Mouse (Mus musculus) frontal cortex, postnatal 36 days (tissue): ENCODE results near the gene Smim24.

Source experiments
- DNase-seq, 2 experiments: peaks; one replicate each; pipeline ENCODE4 v3.0.0; 2022; ENCODE audit warnings: low spot score in 2 of 2

The Smim24 gene

DNA sequence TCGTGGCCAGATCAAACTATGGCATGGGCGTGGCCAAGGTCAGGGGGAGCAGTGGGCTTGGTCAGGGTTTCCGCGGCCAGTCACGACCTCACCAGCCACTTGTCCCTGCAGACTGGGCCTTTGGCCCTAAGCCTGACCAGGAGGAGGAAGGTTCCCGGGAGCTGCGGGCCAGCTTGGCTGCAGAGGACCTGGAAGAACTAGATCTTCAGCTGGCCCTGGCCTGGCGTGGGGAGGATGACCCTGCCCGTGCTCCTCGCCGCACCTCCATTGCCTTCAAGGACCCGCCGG, 2.2 kb upstream of the Smim24 start:
- DNase-seq, result no peak

DNA sequence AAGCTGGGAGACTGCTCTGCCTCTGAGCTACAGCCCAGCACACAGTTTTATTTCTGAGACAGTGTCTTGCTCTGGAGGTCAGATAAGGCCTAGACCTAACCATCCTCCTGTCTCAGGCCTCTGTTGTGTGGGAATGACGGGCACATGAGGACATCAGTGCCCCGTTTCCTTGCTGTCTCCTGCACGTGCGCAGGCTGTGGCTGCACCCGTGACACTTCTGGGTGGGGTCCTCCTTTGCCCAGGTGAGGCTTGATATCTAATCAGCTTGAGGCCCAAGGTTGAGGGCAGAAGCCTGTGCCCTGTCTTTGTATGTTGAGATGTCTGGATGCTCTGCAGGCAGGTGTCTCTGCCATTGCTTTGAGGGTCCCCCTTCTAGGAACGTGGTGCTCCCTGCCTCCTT, 581 bp upstream of the Smim24 start:
- DNase-seq, result no peak

DNA sequence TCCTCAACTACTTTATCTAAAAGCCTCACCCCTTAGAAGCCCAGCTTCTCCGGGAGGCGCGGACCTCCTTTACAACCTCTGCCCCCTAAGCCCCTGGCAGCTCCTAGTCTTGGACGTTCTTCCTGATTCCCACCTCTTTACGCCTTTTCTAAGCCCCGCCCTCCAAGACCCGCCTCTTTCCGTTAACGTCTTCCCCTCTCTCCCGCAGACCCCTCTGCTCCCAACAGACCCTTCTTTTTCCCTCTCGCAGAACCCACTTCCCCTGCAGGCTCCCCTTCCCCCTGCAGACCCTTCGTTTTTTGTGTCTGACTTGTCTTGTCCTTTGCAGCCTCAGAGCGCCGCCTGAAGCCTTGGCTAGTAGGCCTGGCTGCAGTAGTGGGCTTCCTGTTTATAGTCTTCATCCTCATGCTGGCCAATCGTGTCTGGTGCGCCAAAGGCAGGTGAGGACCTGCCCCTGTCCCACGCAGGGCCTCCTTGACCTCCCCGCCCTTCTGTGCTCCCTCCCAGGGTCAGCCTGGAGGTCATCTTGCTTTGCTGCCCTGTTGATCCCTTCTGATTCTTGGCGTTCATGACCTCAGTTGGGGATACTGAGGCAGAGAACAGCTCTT, 709 bp downstream of the Smim24 start:
- DNase-seq, result no peak

DNA sequence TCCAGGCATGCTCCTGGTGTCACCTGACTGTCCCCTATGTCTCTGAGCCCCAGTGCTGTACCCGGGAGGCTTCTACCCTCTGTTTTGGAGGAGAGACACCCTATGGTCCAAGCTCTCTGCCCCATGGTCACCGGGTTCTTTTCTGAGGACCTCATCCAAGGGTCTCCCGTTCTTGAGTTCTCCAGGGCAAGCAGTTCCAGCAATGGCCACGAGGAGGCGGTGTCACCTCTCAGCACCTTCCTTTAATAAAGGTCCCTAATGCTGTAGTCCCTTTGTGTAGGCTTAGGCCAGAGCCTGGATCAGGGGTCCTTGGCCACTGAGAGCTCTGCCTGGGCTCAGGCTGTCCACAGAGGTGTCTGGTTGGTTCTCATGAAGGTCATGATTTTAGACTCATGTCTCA, 2.3 kb downstream of the Smim24 start:
- no peak for DNase-seq

DNA sequence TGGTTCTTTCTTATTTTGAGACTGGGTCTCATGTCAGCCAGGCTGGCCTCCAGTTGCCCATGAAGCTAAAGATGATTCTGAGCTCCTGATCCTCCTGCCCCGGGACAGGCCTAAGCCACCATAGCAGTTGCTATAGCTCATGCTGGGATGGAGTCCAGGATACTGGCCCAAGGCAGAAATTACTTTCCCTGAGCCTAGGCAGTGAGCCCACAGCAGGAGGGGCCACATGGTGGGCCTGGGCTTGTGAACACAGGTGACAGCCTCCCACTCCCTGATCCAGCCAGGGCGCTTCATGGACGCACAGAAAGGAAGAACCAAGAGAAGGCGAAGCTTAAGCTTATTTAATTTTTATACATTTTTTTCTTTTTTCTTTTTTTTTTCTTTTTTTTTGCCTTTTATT, 3.0 kb downstream of the Smim24 start:
- DNase-seq, result no peak

DNA sequence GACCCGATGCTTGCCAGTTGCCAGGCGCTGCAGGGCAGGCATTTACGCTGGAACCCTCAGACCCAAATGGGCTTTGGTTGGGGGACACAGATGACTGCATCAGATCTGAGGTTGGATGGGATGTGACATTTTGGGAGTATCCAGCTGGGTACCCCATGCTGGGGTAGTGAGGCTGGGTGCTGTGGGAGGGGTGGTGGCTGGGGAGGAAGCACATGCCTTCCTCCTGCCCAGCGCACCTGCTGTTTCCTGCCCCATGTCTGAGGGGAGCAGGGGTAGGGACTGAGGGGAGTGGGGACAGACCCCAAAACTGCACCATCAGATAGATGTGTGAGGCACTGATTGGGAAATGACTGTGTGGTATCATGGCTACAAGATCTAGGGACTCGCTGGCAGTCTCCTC, 3.9 kb downstream of the Smim24 start:
- DNase-seq, result no peak

DNA sequence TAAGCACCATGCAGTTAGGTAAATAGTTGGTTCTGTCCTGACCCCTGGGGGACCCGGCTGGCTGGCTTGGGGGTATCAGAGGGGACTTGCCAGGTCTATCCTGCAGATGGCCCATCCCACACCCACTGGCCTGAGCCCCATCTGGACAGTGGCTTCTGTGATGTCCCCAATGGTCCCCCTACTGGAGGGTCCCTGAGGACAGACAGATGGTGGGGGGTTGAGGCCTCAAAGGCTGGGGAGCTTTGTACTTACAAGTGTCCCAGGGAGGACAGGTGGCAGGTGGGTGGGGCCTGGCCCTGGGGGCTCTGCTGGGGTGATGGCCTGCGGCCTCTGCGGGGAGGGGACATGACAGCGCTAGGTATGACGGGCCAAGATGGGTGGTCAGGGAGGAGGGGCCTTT, 6.4 kb downstream of the Smim24 start:
- no peak for DNase-seq

DNA sequence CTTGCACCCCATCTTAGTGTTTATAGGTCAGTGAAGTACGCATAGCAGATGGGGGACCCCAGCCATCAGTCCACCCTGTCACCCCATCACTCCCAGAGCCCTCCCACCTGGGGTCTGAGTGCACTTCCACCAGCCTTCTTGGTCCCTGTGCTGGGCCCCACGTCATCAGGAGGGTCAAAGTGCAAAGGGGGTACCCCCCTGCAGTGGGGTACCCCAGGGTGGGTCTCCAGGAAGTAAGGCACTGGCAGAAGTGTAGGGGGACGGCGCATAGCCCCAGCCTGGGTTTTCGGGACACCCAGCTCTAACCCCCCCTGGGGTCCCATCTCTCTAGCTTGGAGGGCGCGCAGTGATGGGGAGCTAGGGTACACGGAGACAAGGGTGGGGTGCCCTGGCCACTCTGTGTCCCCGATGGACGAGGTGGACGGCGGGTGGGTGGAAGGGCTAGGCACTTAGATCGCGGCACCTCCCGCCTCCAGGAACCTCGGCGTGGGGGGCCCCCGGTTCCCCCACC, 7.0 kb downstream of the Smim24 start:
- no peak for DNase-seq

DNA sequence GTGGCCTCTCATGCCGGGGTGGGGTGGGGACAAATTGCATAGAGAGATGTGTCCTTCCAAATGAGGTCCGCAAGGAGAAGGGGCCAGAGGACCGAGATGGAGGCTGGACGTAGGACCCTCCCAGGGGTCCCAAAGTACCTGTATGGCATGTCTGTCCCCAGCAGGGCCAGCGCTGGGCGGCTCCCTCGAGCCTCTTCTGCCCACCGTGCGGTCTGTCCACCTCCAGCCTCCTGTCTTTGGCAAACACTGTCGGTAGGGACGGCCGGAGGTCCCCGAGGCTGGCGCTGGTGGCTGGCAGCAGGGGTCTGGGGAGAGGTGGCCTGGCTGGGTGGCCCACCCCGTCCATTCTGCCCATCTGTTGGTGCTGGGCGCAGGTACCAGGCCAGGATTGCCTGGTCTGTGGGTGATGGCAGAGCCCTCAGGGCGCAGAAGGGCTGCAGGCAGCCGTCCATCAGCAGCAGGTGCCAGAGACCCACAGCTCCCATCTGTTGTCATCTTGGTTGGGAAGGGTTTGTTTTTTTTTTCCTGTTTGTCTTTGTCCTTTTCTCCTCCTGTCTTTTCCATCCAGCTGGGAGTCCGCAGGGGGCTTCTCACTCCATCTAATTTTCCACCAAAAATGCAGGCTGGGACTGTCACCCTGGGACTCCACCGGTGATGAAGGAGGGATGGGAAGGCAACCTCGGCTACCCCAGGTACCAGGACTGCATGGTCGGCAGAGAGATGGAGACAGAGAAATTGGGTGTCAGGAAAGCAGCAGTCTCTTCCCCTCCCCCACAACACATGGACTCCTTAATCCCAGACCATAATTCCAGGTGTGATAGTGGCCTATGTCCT, 7.7 kb downstream of the Smim24 start:
- no peak for DNase-seq

DNA sequence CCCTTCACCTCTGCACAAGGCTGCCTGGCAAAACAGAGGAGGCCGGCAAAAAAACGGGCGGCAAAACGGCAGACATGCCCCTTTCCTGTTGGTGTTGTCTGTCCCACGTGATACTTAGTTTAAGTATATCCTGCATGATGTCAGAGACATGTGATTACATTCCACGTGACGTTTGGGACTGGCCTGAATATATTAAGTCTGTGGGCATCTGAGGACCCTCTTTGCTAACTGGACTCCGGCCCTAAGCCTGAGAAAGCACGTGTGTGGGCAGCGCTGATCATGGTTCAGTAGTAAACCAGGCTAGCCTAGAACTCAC, 8.3 kb downstream of the Smim24 start:
- DNase-seq, result no peak

DNA sequence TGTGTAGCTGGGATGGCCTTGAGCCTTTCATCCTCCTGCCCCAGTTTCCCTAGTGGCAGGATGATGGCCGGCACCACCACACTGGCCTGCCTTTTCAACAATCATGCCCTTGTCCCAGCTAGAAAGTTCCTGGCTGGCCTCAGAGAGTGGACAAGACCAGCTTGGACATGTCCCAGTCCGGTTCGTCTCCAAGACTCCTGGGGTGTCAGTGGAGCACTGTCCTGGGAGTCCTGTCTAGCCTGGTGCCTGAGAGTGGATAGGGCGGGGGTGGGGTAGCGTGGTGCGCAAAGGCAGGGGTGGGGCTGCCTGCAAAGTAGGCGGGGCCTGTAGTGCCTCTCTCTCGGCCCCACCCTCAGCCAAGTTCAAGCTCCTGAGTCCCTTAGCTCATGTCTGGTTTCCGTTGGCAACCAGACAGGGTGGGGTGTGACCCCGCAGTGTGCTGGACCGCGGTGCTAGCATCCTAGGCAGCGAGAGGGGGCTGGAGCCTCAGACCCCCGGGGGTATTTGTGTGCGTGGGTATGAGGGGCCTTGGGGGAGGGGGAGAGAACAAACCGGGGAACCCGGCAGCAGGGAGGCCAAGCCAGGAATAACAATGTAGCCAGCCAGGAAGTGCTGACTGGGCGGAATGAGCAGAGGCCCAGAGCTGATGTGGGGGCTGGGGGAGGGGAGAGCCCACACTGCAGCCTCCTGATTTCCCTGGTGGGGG, 8.8 kb downstream of the Smim24 start:
- DNase-seq, result no peak

DNA sequence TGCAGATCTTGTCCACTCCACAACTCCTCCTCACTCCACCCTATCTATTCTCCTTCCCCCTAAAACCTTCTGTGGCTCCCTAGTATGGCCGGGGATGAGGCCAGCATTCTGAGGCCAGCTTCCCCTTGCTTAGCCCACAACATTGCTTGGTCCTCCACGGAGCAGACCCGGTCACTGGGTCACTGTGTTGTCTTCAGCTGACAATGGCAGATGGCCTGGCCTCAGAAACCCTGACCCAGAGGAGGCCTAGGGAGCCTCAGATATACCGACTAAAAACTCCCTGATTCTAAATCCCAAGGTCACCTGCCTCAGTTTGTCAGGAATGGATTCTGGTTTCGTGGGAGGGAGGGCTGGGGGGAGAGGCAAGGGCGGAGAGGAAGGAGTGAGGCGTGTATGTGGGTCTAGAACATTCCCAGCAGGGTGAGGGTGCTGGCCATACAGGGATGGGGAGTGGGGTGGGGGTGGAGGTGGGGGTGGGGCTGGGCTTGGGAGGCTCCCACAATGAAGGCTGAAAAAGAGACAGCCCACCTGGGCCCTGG, 9.4 kb downstream of the Smim24 start:
- no peak for DNase-seq

DNA sequence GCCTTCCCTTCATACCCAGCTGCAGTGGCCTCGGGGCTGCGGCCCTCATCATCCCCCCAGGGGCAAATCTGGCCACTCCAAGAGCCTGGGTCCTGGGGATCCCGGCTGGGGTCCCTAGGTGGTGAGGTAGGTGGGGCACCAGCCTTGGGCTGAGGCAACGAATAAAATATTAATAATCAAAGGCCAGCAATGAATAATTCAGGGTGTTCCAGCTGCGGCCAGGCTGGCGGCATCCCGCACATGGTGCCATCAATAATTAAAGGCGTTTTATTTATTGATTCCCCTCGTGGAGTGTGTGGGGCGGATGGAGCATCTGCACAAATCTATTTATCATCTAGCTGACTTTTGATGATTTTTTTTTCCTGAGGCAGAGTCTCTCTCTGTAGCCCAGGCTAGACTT, 10.7 kb downstream of the Smim24 start:
- no peak for DNase-seq

DNA sequence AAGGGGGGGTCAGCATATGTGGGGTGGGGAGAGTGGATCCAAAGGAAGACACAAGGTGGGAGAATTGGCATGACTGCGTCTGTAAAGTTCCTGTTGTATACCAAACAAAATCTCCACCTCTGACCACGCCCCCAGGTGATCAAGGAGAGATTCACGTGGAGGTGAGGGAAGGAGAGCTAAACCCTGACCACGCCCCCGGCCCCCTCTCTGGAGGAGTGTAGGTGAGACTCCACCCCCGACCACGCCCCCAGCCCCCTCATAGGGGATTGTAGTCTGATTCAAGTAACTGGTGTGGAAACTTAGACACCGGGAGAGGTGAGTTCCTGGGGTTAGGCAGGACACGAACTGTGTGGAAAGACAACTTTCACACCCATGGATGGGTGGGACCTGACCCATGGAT, 11.2 kb downstream of the Smim24 start:
- no peak for DNase-seq

DNA sequence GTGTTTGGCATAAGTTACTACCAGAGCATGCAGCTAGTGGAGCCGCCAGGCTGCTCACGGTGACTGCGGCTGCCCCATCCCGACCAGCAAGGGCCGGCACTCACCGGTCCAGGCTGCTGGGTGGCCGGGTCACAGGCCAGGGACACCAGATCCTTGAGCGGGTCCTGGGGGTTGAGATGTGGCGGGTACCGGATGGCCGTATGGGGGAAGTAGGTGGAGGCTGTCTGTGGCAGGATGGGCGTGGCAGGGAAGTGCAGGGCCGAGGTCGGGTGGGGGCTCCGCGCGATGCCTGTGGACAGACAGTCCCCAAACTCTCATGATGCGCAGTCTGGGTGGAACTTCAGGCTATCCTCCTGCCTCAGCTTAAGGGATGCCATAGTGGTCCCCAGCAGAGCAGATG, 11.9 kb downstream of the Smim24 start:
- no peak for DNase-seq

DNA sequence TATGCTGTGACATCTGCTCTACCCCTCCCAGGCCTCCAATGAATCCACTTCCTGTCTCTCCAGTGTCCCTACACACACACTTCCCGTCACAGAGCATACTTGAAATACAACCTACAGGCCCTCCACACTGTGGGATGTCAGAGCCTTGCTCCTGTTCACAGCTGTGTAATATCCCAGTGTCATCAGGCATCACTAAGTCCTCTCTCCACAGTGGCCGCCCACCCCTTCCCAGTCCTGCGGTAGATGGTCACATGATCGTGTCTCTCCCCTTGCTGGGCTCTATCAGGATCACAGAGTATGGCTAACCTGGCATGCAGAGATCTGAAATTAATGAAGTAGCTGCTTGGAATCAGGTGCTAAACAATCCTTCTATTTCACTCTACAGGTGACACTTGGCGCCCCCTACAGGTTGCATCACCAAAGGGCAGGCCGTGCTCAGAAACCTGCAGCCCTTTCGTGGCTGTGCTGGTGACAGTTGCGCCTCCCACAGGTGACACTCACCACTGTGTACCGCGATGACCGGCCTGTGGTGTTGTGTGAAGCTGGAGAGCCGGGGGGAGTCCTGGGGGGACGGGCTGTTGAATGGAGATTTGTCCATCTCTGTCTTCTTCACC, 12.8 kb downstream of the Smim24 start:
- peak in 1 of 2 experiments; percentile 64 for DNase-seq

DNA sequence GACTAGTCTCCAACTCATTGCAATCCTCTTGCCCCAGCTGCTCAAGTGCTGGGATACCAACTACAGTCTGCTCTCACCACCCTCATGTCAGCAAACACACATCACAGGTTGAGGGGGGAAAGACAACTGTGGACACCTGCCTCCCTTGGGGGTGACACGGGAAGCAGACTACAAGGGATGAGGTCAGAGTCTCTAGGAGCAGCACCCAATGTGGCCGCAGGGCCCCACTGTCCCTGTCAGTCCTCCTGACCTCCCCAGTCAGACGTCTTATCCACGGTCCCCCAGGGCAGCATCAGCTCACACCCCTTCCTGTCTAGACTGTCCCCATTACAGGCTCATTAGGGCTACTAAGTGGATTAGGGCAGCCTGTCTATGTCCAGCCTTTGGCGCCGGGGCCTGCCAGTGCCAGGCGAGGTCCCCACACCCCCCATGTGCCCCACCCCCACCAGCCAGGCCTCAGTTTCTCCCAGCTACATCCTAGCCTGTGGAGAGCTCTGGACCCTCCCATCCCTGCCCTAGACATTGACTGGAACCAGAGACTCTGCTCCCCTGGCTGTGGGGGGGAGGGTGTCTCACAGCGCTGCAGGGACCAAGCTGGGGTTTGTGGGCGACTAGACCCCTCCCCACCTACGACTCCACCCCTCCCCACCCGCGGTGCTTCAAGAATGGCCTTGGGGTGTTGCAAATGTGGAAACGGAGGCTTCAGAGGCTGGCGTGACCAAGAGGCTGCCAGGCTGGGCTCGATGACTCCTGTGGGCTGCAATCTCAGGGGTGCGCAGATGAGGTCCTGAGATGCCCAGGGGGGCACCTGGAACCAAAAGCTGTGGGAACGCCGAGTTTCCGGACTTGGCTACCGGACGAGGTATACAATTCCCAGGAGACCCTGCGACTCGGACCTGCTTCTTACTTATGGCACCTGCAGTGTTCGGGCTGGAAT, 13.9 kb downstream of the Smim24 start:
- DNase-seq, result no peak

DNA sequence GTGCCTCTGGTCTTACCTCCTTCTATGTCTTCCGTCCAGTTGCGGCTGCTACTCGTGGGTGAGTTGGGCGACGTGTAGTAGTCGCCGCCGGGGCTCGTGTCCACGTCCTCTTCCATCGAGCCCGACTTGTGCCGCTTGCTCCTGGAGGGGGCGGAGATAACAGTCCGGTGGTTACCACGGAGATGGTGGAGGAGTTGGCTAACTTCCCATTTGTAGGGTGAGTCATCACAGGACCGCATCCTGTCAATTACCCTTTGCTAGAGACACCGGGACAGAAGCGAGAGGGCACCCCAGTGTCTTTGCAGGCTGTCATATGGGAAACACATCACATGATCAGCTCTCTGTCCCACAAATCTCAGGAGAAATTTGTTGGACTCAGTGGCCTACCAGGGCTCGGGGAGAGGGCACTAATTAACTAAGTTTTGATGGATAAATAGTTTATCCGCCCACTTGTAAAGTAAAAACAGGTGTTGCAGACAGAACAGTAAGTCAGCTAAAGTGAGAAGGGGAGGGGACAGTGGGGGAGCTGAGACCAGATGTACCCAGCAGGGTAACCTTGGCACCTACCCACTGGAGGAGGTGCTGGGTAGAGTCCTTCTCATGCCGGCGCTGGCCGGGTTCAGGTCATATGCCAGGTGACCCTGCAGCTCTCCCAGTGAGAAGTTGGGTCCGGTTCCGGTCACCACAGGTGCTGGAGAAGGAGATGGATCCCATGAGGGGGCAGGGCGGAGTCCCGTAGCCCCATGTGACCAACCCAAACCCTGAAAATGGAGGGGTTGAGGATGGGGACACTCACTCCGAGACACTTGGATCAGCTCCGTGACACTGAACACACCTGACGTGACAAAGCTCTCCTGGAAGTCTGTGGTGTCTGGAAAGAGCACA, 14.9 kb downstream of the Smim24 start:
- peak; percentile 78 to 81 for DNase-seq

DNA sequence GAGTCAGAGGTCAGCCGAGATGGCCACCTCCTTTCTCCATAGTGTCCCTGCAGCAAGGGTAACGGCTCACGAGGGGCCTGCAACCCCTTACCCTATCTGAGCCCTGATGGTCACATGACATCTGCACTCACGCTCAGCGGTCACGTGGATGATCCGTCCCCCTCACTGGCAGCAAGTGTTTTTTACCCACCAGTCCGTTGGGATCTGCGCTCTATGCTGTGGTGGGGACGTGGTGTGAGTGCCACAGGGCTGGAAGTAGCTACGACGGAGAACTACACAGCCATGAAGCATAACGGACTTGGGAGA, 15.5 kb downstream of the Smim24 start:
- no peak for DNase-seq

DNA sequence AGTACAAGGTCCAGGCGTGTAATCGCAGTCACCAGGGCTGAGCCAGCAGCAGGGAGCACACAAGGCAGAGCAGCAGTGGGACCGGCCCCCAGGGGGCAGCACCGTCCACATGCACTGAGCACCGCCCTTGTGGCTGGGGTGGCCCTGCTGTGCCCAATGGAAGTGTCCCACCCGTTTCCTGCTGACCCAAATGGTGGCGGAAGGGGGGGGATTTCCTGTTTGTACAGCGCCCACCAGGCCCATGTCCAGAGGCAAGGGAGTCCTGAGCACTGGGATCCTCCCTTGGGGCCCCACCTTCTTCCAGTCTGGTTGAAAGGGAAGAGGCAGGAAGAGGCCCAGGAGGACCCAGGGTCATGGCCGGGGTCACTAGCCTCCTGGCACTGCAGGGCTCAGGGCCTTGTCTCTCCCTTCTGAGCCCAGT, 16.0 kb downstream of the Smim24 start:
- DNase-seq, result no peak

DNA sequence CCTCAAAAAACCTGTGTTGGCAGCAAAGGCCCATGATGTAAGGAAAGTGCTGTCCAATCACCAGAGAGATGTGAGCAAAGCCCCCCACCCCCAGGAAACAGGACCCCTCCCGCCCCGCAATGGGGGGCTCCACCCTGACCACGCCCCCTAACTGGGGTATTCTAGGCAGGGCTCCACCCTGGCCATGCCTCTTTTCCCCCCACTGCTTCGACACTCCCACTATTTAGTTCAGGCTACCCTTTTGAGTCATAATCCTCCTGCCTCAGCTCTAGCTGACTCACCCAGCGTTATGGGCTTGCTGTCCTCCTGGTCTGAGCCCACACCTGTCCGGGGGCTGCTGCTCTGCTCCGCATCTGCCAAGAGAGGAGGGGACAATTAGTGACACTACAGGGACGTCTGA, 16.5 kb downstream of the Smim24 start:
- no peak for DNase-seq
